Mouse (Mus musculus): ENCODE measurements around the gene Gnb1l.

DNA sequence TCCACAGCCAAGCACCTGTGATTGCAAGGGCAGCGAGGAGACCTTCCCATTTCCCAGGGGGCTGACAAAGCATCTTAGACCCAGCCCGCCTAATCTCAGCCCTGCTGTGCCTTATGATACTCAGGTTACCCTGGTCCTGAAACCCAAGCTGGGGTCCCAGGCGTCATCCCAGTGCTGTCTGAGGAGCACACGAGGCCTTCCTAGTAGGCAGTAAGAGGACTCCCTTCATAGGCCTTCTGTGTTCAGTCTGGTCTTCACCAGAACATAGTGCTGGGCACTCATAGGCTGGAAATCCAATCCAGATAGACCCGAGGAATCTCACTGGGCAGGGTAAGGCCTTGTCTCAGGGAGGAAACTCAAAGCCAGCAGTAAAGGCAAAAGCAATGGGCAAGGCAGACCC, 14.7 kb upstream of the Gnb1l start:
- no peak for TF ChIP-seq POLR2A (IDR thresholded peaks at IDR 0.05; ENCODE audit: insufficient read length, low read depth)
- TF ChIP-seq E2F4 (IDR thresholded peaks at IDR 0.05; ENCODE audit: insufficient read depth) = no peak
- no peak for TF ChIP-seq POLR2AphosphoS2 (IDR thresholded peaks at IDR 0.05; ENCODE audit: insufficient read length, low read depth)
- no peak for TF ChIP-seq TCF12 (IDR thresholded peaks at IDR 0.05; ENCODE audit: insufficient read depth, poor library complexity, severe bottlenecking)
- no peak for TF ChIP-seq MAX (IDR thresholded peaks at IDR 0.05; ENCODE audit: low read depth)
- TF ChIP-seq MYOG (IDR thresholded peaks at IDR 0.05; ENCODE audit: control insufficient read depth in 1 of 3, insufficient read depth in 1 of 3, insufficient read length in 2 of 3, low read depth in 2 of 3) = no peak
- no peak for TF ChIP-seq CEBPB (IDR thresholded peaks at IDR 0.05; ENCODE audit: insufficient read depth, poor library complexity, severe bottlenecking)
- no peak for TF ChIP-seq USF1 (IDR thresholded peaks at IDR 0.05; ENCODE audit: low read depth)
- TF ChIP-seq SRF (IDR thresholded peaks at IDR 0.05; ENCODE audit: control insufficient read depth, insufficient read length, low read depth) = no peak
- TF ChIP-seq MYOD1 (IDR thresholded peaks at IDR 0.05; ENCODE audit: control insufficient read depth in 1 of 3, insufficient read length in 2 of 3, low read depth in 2 of 3) = peak in 1 of 3 experiments; percentile 12
- no peak for TF ChIP-seq TCF3 (IDR thresholded peaks at IDR 0.05; ENCODE audit: insufficient read length, low read depth)
